10 mouse cellular contexts compared by ENCODE assay signal in genomic region chr11:116281671-116282070, GRCm38 (mm10). TPM values are rescaled to one million over a fixed set of nuclear protein-coding genes. Genes with fewer than 3 reads are reported as not detected.
DNase-seq lines count a peak whose midpoint lies in the region; ATAC-seq and TF ChIP-seq lines count a peak whose summit lies in the region.
"Had no signal": no experiment of that assay in that cellular context is flagged by ENCODE, and none has a peak within 500 bp of the region (broad histone marks: within the 10 kb centered on the region; RNA-seq: fewer than 3 reads in every experiment).

No protein-coding gene starts in this region.

- peak overlapping the region; percentile 37 for H3K9ac ChIP-seq in kidney, embryonic 16.5 days (replicated peaks; ENCODE audit: low read length)
- peak overlapping the region; percentile 24; the same call in 1 of the 2 replicates for H3K9ac ChIP-seq in forebrain, embryonic 15.5 days (replicated peaks)
- no peak overlapping the region for H3K9ac ChIP-seq in liver, embryonic 13.5 days

- peak overlapping the region; percentile 28 for H3K4me3 ChIP-seq in kidney, embryonic 16.5 days (ENCODE audit: low read length)
- peak overlapping the region; percentile 31 for H3K4me3 ChIP-seq in forebrain, embryonic 15.5 days
- H3K4me3 ChIP-seq in liver, embryonic 13.5 days (replicated peaks): peak overlapping the region; percentile 38
- peak overlapping the region; percentile 43 for H3K4me3 ChIP-seq in small intestine, adult 2 months (ENCODE audit: low read depth, low read length)

- peak overlapping the region; percentile 51 for H3K4me2 ChIP-seq in kidney, embryonic 16.5 days (replicated peaks; ENCODE audit: low read depth, low read length)
- peak overlapping the region; percentile 46 for H3K4me2 ChIP-seq in forebrain, embryonic 15.5 days (replicated peaks)
- peak overlapping the region; percentile 43 for H3K4me2 ChIP-seq in liver, embryonic 13.5 days

- H3K9me3 ChIP-seq in kidney, embryonic 16.5 days (ENCODE audit: low read length): 0 out of 2 replicates have a peak, but pooled peaks cover 7% of the 10 kb centered on the region
- no peaks in the 10 kb centered on the region for H3K9me3 ChIP-seq in forebrain, embryonic 15.5 days
- H3K9me3 ChIP-seq in liver, embryonic 13.5 days (replicated peaks): 0 out of 2 replicates have a peak, but pooled peaks cover 4% of the 10 kb centered on the region

- ATAC-seq in kidney, embryonic 16.5 days (ENCODE audit: low FRiP score, low TSS enrichment): no peak
- ATAC-seq in forebrain, embryonic 15.5 days (replicated peaks): no peak
- ATAC-seq in liver, embryonic 13.5 days (ENCODE audit: low read depth): no peak

- peaks cover 22% of the 10 kb centered on the region for H3K4me1 ChIP-seq in kidney, embryonic 16.5 days (ENCODE audit: insufficient read depth, low read length)
- H3K4me1 ChIP-seq in forebrain, embryonic 15.5 days: peaks cover 20% of the 10 kb centered on the region
- H3K4me1 ChIP-seq in liver, embryonic 13.5 days (replicated peaks): peaks cover 9% of the 10 kb centered on the region
- peaks cover 13% of the 10 kb centered on the region for H3K4me1 ChIP-seq in small intestine, adult 2 months (ENCODE audit: control insufficient read depth, insufficient read depth, insufficient read length, low read length)

- no peak for TF ChIP-seq POLR2A in small intestine, adult 2 months (IDR thresholded peaks at IDR 0.05; ENCODE audit: low read depth, low read length)

- H3K36me3 ChIP-seq in kidney, embryonic 16.5 days (ENCODE audit: insufficient read depth, low read length): no peaks in the 10 kb centered on the region
- H3K36me3 ChIP-seq in forebrain, embryonic 15.5 days: no peaks in the 10 kb centered on the region
- H3K36me3 ChIP-seq in liver, embryonic 13.5 days: no peaks in the 10 kb centered on the region
- H3K36me3 ChIP-seq in small intestine, adult 2 months (ENCODE audit: control insufficient read depth, insufficient read depth, low read length): no peaks in the 10 kb centered on the region

- 1% methylated on average over 18 of the region's 18 CpGs for WGBS in kidney, embryonic 16.5 days
- WGBS in forebrain, embryonic 15.5 days: 2% methylated on average over 18 of the region's 18 CpGs
- WGBS in liver, embryonic 13.5 days (ENCODE audit: insufficient replicate concordance): 3% methylated on average over 18 of the region's 18 CpGs
- 4% methylated on average over 18 of the region's 18 CpGs for whole genome bisulfite sequencing in small intestine, adult 2 months

- peaks cover 59% of the 10 kb centered on the region for H3K27me3 ChIP-seq in kidney, embryonic 16.5 days (ENCODE audit: insufficient read depth, low read length)
- H3K27me3 ChIP-seq in forebrain, embryonic 15.5 days: peaks cover 55% of the 10 kb centered on the region
- H3K27me3 ChIP-seq in liver, embryonic 13.5 days: peaks cover 72% of the 10 kb centered on the region
- peaks cover 41% of the 10 kb centered on the region for H3K27me3 ChIP-seq in small intestine, adult 2 months (ENCODE audit: control insufficient read depth, insufficient read depth, low read length)

- no peak; the same call in 1 of the 2 replicates for TF ChIP-seq CTCF in small intestine, adult 2 months (IDR thresholded peaks at IDR 0.05; ENCODE audit: extremely low read depth, insufficient read length, insufficient replicate concordance, low read depth, low read length)

- no peak overlapping the region for H3K27ac ChIP-seq in kidney, embryonic 16.5 days (ENCODE audit: low read length)
- H3K27ac ChIP-seq in forebrain, embryonic 15.5 days (replicated peaks): no peak overlapping the region
- no peak overlapping the region for H3K27ac ChIP-seq in liver, embryonic 13.5 days
- no peak overlapping the region for H3K27ac ChIP-seq in small intestine, adult 2 months (ENCODE audit: insufficient read depth, low read depth, low read length)

- DNase-seq in kidney, adult 18-20 months: no peak
- DNase-seq in liver, embryonic 13.5 days: no peak
- DNase-seq in thymus, postnatal 0 days (ENCODE audit: low spot score): no peak
- no peak for DNase-seq in gastrocnemius, postnatal 25 days
- no peak for DNase-seq in right cerebral cortex, postnatal 36 days (ENCODE audit: low spot score in 2 of 2)
- DNase-seq: cerebellum, adult 11 months; thymus, postnatal 25 days had no signal

RNA-seq across cellular contexts. Expression of gene Galr2, which starts 0.9 kb away (rescaled TPM):
- 0.14 and 0.19 TPM in 2 replicates for polyA plus RNA-seq in kidney, embryonic 16.5 days (2015; fragmentation: Nextera tagmentation; extraction: Ambion mirVana)
- polyA plus RNA-seq in forebrain, embryonic 15.5 days (2015; fragmentation: Nextera tagmentation; extraction: Ambion mirVana): 0.29 TPM in 1 of 2 replicates, not detected in the other
- polyA plus RNA-seq in liver, embryonic 13.5 days (2015; fragmentation: Nextera tagmentation; extraction: Ambion mirVana): 0.07 TPM in 1 of 2 replicates, not detected in the other
- 3.1 and 9.5 TPM in 2 replicates for polyA plus RNA-seq in small intestine, adult 2 months (2012; rRNA removed)
- polyA plus RNA-seq in thymus, postnatal 0 days (2015; fragmentation: Nextera tagmentation; extraction: Ambion mirVana): 0.49 and 0.59 TPM in 2 replicates
- under 1 TPM in 1 of 2 experiments, not detected in 1; 0.31 TPM for total RNA-seq in gastrocnemius, postnatal 25 days (2021)

RNA-seq across cellular contexts. Expression of gene Srp68, which starts 7.7 kb away (rescaled TPM):
- polyA plus RNA-seq in kidney, embryonic 16.5 days (2015; fragmentation: Nextera tagmentation; extraction: Ambion mirVana): 95.9 and 96.7 TPM in 2 replicates
- 68.9 and 71.5 TPM in 2 replicates for polyA plus RNA-seq in forebrain, embryonic 15.5 days (2015; fragmentation: Nextera tagmentation; extraction: Ambion mirVana)
- polyA plus RNA-seq in liver, embryonic 13.5 days (2015; fragmentation: Nextera tagmentation; extraction: Ambion mirVana): 47.6 and 51.6 TPM in 2 replicates
- 21.2 and 39.0 TPM in 2 replicates for polyA plus RNA-seq in small intestine, adult 2 months (2012; rRNA removed)
- polyA plus RNA-seq in thymus, postnatal 0 days (2015; fragmentation: Nextera tagmentation; extraction: Ambion mirVana): 86.4 and 89.0 TPM in 2 replicates
- total RNA-seq in gastrocnemius, postnatal 25 days (2021): 10 to 100 TPM; 65.8 to 75.9 TPM

RNA-seq across cellular contexts. Expression of gene Exoc7, which starts 25.4 kb away (rescaled TPM):
- 71.5 and 72.5 TPM in 2 replicates for polyA plus RNA-seq in kidney, embryonic 16.5 days (2015; fragmentation: Nextera tagmentation; extraction: Ambion mirVana)
- polyA plus RNA-seq in forebrain, embryonic 15.5 days (2015; fragmentation: Nextera tagmentation; extraction: Ambion mirVana): 109 and 114 TPM in 2 replicates
- polyA plus RNA-seq in liver, embryonic 13.5 days (2015; fragmentation: Nextera tagmentation; extraction: Ambion mirVana): 21.3 and 25.1 TPM in 2 replicates
- 12.2 and 24.1 TPM in 2 replicates for polyA plus RNA-seq in small intestine, adult 2 months (2012; rRNA removed)
- polyA plus RNA-seq in thymus, postnatal 0 days (2015; fragmentation: Nextera tagmentation; extraction: Ambion mirVana): 73.0 and 74.5 TPM in 2 replicates
- total RNA-seq in gastrocnemius, postnatal 25 days (2021): 10 to 100 TPM; 66.5 to 69.1 TPM

RNA-seq across cellular contexts. Expression of gene Evpl, which starts 43.8 kb away (rescaled TPM):
- polyA plus RNA-seq in kidney, embryonic 16.5 days (2015; fragmentation: Nextera tagmentation; extraction: Ambion mirVana): 3.5 and 4.1 TPM in 2 replicates
- polyA plus RNA-seq in forebrain, embryonic 15.5 days (2015; fragmentation: Nextera tagmentation; extraction: Ambion mirVana): 0.19 and 0.33 TPM in 2 replicates
- polyA plus RNA-seq in liver, embryonic 13.5 days (2015; fragmentation: Nextera tagmentation; extraction: Ambion mirVana): 0.10 TPM in 2 replicates
- polyA plus RNA-seq in small intestine, adult 2 months (2012; rRNA removed): 6.3 and 12.1 TPM in 2 replicates
- 1.5 and 2.0 TPM in 2 replicates for polyA plus RNA-seq in thymus, postnatal 0 days (2015; fragmentation: Nextera tagmentation; extraction: Ambion mirVana)
- total RNA-seq in gastrocnemius, postnatal 25 days (2021): under 1 TPM; 0.05 to 0.13 TPM

RNA-seq across cellular contexts. Expression of gene Foxj1, which starts 53.5 kb away (rescaled TPM):
- polyA plus RNA-seq in kidney, embryonic 16.5 days (2015; fragmentation: Nextera tagmentation; extraction: Ambion mirVana): 2.7 and 3.5 TPM in 2 replicates
- polyA plus RNA-seq in forebrain, embryonic 15.5 days (2015; fragmentation: Nextera tagmentation; extraction: Ambion mirVana): 9.5 and 14.7 TPM in 2 replicates
- 1.1 and 1.2 TPM in 2 replicates for polyA plus RNA-seq in liver, embryonic 13.5 days (2015; fragmentation: Nextera tagmentation; extraction: Ambion mirVana)
- 0.17 and 0.19 TPM in 2 replicates for polyA plus RNA-seq in small intestine, adult 2 months (2012; rRNA removed)
- 1.3 and 1.5 TPM in 2 replicates for polyA plus RNA-seq in thymus, postnatal 0 days (2015; fragmentation: Nextera tagmentation; extraction: Ambion mirVana)
- total RNA-seq in gastrocnemius, postnatal 25 days (2021): under 1 TPM in 1 of 2 experiments, not detected in 1; 0.27 TPM
